Mouse (Mus musculus) thymus, adult 2 months (tissue): Measurements from ENCODE around the gene Epo. TPM values are rescaled to one million over a fixed set of nuclear protein-coding genes. Genes with fewer than 3 reads are reported as not detected.

Source experiments
- DNase-seq: peaks from one replicate; pipeline ENCODE4 v3.0.0; 2021
- H3K27ac ChIP-seq: fragments of 200-500 bp; 2 replicates; pipeline ENCODE4 v1.5.1; 2012; ENCODE audit warnings: low read length, control low read depth; ENCODE audit not compliant: control insufficient read depth, insufficient read depth
- H3K27me3 ChIP-seq: fragments of 200-500 bp; 2 replicates; pipeline ENCODE4 v1.6.1; 2012; ENCODE audit warnings: mild to moderate bottlenecking, low read length, moderate library complexity, mixed read lengths; ENCODE audit not compliant: control insufficient read depth, insufficient read depth
- H3K36me3 ChIP-seq: fragments of 200-500 bp; 2 replicates; pipeline ENCODE4 v1.6.1; 2012; ENCODE audit warnings: mild to moderate bottlenecking, low read length, moderate library complexity; ENCODE audit not compliant: control insufficient read depth, insufficient read depth
- H3K4me1 ChIP-seq: fragments of 200-500 bp; replicated peaks from 2 replicates; pipeline ENCODE4 v1.6.1; 2012; ENCODE audit warnings: low read length; ENCODE audit not compliant: control insufficient read depth, insufficient read depth
- H3K4me3 ChIP-seq: fragments of 200-500 bp; 2 replicates; pipeline ENCODE4 v1.5.1; 2012; ENCODE audit warnings: mild to moderate bottlenecking, low read length, control low read depth, moderate library complexity; ENCODE audit not compliant: control insufficient read depth, insufficient read depth
- CTCF ChIP-seq: fragments of 200-500 bp; IDR thresholded peaks from 2 replicates; pipeline ENCODE4 v1.5.1; 2012; ENCODE audit warnings: mild to moderate bottlenecking, control low read depth, low read length, moderate library complexity, borderline replicate concordance; ENCODE audit not compliant: control insufficient read depth, poor library complexity, insufficient read depth; ENCODE audit errors: extremely low read depth
- POLR2A ChIP-seq: fragments of 200-500 bp; IDR thresholded peaks from 2 replicates; pipeline ENCODE4 v1.6.1; 2012; ENCODE audit warnings: mild to moderate bottlenecking, low read length, control low read depth, moderate library complexity; ENCODE audit not compliant: control insufficient read depth, poor library complexity, insufficient read depth; ENCODE audit errors: extremely low read depth
- WGBS: fragments of 180-500 bp; shearing (Covaris S2); methylation state at CpG from one replicate; pipeline ENCODE4 v1.1.7; 2018; 5-methylcytosine and 5-hydroxymethylcytosine counted together
- polyA plus RNA-seq: library from polyadenylated mRNA; depleted of rRNA; stranded (reverse); fragments of >200 nt; gene quantifications from 2 replicates; pipeline ENCODE4 v1.2.3, GENCODE M21; 2012

Gene Epo
- polyA plus RNA-seq, 1 experiment: not detected

DNA sequence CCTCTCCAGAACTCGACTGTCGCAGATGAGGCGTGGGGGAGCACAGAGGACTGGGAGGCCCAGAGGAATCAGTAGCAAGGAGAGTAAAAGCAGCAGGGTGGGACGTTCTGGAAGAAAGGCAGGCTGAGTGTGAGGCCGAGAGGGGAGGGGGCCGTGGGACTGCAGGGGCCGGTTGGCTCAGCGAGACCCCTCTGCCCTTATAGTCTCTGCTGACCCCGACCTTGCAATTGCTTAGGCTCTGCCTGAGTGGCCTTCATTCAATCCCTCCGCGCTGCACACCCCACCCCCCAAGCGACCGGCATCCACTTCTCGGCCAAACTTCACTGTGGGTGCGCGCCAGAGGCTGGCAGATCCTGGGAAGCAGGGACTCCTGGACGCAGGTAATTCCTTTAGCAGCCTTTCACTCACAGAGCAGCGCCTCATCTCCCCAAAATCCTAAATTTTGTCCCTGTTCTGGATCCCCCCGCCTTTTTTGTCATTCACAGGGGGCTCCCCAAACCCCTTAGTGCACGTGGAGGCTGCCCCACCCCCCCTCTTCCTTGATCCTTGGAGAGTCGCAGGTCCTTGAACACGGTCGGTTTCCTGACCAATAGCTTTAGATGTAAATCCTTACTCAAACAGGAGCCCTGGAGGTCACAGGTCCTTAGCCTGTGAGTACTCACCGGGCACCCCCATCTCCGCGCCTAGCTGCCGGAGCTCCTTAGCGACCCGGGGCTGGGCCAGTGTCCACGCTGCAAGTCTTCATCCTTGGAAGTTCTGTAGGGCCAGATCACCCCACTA lies 47.8 kb downstream of the Epo start:
- no peak overlapping the region for H3K27ac ChIP-seq
- H3K4me3 ChIP-seq: no peak overlapping the region
- DNase-seq: no peak
- 48% methylated on average over 30 of the region's 30 CpGs for WGBS
- no peaks in the 10 kb centered on the region; the same call in 1 of the 2 replicates for H3K4me1 ChIP-seq
- no peaks in the 10 kb centered on the region for H3K36me3 ChIP-seq
- H3K27me3 ChIP-seq: peaks cover 2% of the 10 kb centered on the region; the same call in 1 of the 2 replicates
- TF ChIP-seq CTCF: no peak

GRCm38 (mm10) chr5:137481897-137482296 lies 51.1 kb downstream of the Epo start:
- Histone ChIP-seq H3K27ac (no peak overlapping the region), H3K36me3 (no peaks in the 10 kb centered on the region), H3K4me3 (no peak overlapping the region), H3K4me1 (no peaks in the 10 kb centered on the region), H3K27me3 (peaks cover 2% of the 10 kb centered on the region; the same call in 1 of the 2 replicates)
- no peak for DNase-seq
- 59% methylated on average over 8 of the region's 8 CpGs for WGBS
- TF ChIP-seq CTCF (no peak), POLR2A (no peak)

GRCm38 (mm10) chr5:137481138-137481537 lies 51.9 kb downstream of the Epo start:
- no peaks in the 10 kb centered on the region for H3K4me1 ChIP-seq
- H3K27me3 ChIP-seq: peaks cover 2% of the 10 kb centered on the region; the same call in 1 of the 2 replicates
- no peak for TF ChIP-seq CTCF
- no peak for TF ChIP-seq POLR2A
- DNase-seq: peak; percentile 53
- H3K4me3 ChIP-seq: no peak overlapping the region
- no peaks in the 10 kb centered on the region for H3K36me3 ChIP-seq
- H3K27ac ChIP-seq: no peak overlapping the region

DNA sequence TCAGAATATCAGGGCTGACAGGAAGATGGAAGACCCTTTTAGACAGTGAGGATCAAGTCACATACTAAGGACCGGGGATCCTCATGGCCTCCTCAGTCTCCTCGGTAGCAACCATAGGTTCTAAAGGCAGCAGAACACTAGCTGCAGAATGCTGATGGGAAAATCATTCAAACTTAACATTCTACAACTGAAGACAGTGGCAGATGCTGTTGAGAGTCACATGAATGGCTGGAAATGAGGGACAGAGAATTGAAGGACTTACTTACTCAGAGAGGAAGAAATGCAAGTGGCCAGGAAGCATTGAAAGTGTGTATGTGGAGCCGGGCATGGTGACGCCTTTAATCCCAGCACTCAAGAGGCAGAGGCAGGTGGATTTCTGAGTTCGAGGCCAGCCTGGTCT lies 56.1 kb downstream of the Epo start, which contains the start of gene Zan:
Gene Zan, minus strand, starts transcription at position 101 of the 400 bp plus-strand sequence.
- WGBS: 94% methylated on average over 5 of the region's 5 CpGs
- Histone ChIP-seq H3K27me3 (no peaks in the 10 kb centered on the region), H3K36me3 (no peaks in the 10 kb centered on the region), H3K4me3 (no peak within 1 kb of the TSS), H3K27ac (no peak within 1 kb of the TSS), H3K4me1 (no peaks in the 10 kb centered on the region)
- TF ChIP-seq POLR2A: no peak
- no peak for DNase-seq

DNA sequence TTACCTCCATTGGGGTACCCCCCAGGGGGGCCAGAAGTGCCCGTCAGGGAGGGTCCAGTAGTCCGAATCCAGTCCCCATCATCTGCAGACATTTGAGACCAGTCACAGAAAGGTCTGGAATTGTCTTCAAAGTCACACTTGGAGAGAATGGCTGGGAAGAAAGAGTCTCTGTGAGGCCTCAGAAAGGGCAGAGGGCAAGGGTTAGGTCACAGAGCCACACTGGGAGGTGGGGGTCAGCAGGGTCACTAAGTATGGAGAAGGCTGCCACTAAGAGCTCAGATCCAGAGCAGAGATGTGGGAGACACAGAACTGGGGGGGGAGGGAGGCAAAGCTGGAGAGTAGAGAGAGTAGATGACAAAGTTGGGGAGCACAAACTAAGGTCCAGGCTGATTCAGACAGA lies 58.7 kb downstream of the Epo start:
- no peaks in the 10 kb centered on the region for H3K27me3 ChIP-seq
- no peaks in the 10 kb centered on the region for H3K4me1 ChIP-seq
- WGBS: 95% methylated on average over 2 of the region's 2 CpGs
- TF ChIP-seq POLR2A (no peak), CTCF (no peak)
- H3K4me3 ChIP-seq: no peak overlapping the region
- no peak for DNase-seq
- no peaks in the 10 kb centered on the region for H3K36me3 ChIP-seq
- no peak overlapping the region for H3K27ac ChIP-seq

DNA sequence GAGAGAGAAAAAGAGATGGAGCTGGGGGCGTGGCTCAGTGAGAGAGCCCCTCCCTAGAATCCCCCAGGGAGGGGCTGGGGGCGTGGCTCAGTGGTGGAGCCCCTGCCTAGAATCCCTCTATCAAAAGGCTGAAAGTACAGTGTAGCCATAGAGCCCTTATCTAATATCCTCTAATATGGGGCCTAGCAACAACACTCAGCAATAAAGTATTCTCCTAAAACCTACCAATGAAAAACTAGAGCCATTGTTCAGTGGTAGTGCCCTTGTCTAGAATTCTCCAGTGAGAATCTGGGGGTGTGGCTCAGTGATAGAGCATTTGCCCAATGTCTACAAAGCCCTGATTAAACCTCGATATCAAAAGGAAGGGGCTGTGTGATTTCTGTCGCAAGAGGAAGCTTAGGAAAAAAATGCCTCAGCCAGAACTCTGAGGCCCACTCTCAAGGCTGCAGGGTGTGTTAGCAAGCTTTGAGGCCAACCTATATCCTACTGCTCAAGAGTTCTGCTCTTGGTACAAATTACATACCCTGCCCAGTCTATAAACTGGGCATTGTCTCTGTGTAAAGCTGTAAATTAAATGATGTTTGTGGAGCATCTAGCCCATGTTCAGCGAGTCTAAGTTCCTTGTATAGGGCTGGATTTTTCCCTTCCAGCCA lies 60.7 kb downstream of the Epo start:
- Histone ChIP-seq H3K27me3 (no peaks in the 10 kb centered on the region), H3K4me3 (no peak overlapping the region), H3K4me1 (no peaks in the 10 kb centered on the region), H3K27ac (no peak overlapping the region), H3K36me3 (no peaks in the 10 kb centered on the region)
- no peak for DNase-seq
- TF ChIP-seq POLR2A (no peak), CTCF (no peak)
- 52% methylated on average over 5 of the region's 5 CpGs for WGBS

DNA sequence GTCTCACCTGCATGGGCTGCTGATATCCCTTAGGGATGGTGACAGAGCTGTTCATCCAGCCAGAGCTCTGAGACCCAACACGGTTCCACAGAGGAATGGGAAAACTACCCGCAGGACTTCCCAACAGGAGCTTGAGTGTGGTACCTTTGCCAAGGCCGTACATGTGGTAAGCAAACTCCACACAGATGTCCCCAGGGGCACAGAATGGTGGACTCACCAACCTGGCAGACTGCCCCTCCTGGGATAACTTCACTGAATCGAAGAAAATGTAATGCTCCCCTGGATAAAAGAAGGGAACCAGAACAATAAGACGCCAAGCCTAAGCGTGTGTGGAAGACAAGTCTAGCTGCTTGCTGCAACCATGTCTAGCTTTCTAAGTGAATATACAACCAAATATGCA lies 66.1 kb downstream of the Epo start:
- H3K27me3 ChIP-seq: no peaks in the 10 kb centered on the region
- H3K4me3 ChIP-seq: no peak overlapping the region
- H3K4me1 ChIP-seq: no peaks in the 10 kb centered on the region
- no peak overlapping the region for H3K27ac ChIP-seq
- H3K36me3 ChIP-seq: no peaks in the 10 kb centered on the region
- WGBS: 97% methylated on average over 6 of the region's 6 CpGs
- TF ChIP-seq POLR2A (no peak), CTCF (no peak)
- no peak for DNase-seq
